Mouse (Mus musculus) right cerebral cortex, postnatal 10 days (tissue): ENCODE measurements around the gene Zfp119b.
"Not testable (repeated sequence)": the region's sequence is repeated elsewhere in the genome, so short reads cannot be mapped to it uniquely, and the experiment has no call there.

Experiments used
- DNase-seq, 2 experiments: peaks; one replicate each; pipeline ENCODE4 v3.0.0; 2021; ENCODE audit warnings: low spot score in 2 of 2

Zfp119b gene

DNA sequence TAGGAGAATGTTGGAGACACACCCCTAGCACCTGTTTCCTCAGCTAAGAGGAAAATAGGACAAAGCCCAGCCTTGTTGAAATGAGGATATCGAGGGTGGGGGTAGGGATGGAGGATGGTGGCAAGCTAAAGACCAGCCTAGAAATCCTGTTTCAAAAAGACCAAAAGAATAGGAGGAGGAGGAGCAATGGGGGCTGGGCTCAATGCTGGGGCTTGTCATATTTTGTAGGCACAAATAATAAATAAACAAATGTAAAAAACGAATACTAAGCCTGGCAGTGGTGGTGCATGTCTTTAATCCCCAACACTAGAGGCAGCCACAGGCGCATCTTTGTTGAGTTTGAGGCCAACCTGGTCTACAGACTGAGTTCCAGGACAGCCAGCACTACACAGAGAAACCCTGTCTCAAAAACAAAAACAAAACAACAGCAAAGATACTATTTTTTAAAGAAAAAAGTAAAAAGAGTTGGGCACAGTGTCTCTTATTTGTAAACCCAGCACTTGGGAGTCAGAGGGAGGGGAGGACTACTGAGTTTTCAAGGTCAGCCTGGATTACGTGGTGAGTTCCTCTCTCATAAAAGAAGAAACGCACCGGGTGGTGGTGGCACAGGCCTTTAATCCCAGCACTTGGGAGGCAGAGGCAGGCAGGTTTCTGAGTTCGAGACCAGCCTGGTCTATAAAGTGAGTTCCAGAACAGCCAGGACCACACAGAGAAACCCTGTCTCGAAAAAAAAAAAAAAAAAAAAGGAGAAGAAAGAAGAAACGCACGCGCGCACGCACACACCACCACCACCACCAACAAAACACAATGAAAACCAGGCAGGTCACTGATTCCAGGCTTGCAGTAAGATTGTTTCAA, 8.7 kb upstream of the Zfp119b start:
- peak in 1 of 2 experiments; percentile 40 for DNase-seq

DNA sequence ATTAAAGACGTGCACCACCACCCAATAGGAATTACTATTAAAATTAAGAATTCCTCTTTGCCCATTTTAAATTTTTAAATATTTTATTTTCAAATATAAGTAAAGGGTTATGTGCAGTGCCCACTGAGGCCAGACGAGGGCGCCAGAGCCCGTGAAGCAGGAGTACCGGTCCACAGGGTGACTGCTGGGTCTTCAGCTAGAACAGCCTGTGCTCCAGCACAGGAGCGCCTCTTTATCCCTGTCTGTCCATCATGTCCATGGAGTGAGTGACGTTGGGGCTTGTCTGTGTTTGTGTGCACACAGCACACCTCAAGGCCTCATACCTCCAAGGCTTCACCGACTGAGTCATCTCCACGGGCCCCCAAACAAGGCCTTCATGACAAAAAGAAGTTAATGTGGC, 7.9 kb upstream of the Zfp119b start:
- peak; percentile 74 to 82 for DNase-seq

- DNase-seq, result no peak
These were observed 7.3 kb upstream of the Zfp119b start for GRCm38 (mm10) chr17:55956591-55956990.

- peak; percentile 92 for DNase-seq
These were observed 6.8 kb upstream of the Zfp119b start for GRCm38 (mm10) chr17:55956129-55956528.

- DNase-seq, result no peak
These were observed 4.9 kb upstream of the Zfp119b start for GRCm38 (mm10) chr17:55954229-55954628.

GRCm38 (mm10) chr17:55953751-55954150, 4.5 kb upstream of the Zfp119b start:
- peak in 1 of 2 experiments; percentile 9 for DNase-seq

- peak in 1 of 2 experiments; percentile 29 for DNase-seq
These were observed 3.2 kb upstream of the Zfp119b start, which contains the start of gene Ebi3 for GRCm38 (mm10) chr17:55952447-55953027. TSS of gene Ebi3 (plus strand) at chr17:55952640.

GRCm38 (mm10) chr17:55952041-55952440, 2.7 kb upstream of the Zfp119b start:
- DNase-seq, result no peak

DNA sequence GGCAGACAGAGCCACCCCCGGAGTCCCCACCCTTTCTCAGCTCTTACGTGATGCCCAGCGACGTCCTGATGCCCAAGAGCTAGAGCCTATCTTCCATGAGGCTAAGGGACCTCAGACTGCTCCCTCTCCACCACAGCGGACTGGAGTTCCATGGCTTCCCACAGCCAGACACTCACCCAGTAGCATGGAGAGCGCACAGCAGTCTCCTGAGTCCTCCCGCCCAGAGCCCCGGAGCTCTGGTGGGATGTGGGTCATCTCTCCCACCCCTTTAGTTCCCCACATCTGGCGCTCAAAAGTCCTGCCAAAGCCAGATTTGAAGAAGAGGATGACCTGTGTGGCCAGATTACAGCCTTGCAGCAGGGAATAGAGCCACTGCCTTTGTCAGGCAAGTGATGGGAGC, 1.3 kb upstream of the Zfp119b start:
- DNase-seq, result no peak

- DNase-seq, result no peak
These were observed 653 bp downstream of the Zfp119b start for GRCm38 (mm10) chr17:55948647-55949046.

- DNase-seq, result peak in 1 of 2 experiments; percentile 34
These were observed 3.6 kb downstream of the Zfp119b start for GRCm38 (mm10) chr17:55945696-55946095.

DNA sequence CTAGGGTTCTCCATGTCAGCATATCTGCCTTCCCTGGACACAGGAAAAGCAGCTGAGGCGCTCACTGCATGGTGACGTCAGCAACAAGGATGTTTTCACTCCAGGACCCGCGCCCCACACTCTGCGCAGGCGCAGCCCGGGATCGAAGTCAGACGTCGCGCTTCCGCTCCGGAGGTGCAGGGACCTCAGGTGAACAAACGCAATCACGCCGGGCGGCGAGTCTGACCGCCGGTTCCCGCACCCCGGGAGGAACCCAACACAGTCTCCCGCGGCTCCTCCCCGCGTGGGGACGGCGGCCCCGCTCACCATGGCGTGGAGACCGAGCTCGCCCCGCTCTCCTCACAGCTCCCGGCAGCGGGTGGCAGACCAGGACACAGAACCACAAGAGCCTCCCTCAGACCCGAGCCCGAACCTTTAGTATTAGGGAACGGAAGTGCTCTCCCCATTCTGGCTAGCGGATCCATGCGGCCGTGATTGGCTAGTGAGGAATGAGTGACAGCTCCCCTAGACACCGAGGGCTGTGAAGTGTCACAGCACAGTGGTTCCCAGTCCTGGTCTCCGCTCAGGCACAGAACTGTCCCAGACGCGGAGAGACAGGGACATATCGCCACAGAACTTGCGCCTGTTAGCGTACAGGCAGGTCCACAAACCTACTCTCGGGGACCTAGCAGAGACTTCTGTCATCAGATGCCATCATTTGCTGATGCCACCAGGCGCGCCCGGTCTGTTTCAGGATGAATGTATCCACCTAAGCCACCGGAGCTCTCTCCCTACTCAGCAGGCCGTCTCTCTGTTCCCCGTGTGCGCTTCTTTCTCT, 4.2 kb downstream of the Zfp119b start:
- peak; percentile 97 to 98 for DNase-seq

- not testable (repeated sequence) for DNase-seq
These were observed 4.9 kb downstream of the Zfp119b start for GRCm38 (mm10) chr17:55944387-55944865.

DNA sequence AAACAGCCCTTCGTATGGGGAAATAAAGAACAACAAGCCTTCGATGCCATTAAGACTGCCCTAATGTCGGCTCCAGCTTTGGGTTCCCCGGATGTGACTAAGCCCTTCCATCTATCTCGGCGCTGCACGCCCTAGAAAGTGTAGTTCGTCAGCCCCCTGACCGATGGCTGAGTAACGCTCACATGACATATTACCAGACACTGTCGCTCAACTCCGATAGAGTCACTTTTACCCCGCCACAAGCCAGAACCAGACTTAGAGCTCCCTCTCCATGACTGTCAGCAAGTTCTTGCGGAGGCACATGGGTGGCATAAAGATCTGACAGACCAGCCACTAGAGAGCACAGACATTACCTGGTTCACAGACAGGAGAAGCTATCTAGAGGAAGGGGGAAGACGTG, 16.1 kb downstream of the Zfp119b start:
- DNase-seq, result no peak

DNA sequence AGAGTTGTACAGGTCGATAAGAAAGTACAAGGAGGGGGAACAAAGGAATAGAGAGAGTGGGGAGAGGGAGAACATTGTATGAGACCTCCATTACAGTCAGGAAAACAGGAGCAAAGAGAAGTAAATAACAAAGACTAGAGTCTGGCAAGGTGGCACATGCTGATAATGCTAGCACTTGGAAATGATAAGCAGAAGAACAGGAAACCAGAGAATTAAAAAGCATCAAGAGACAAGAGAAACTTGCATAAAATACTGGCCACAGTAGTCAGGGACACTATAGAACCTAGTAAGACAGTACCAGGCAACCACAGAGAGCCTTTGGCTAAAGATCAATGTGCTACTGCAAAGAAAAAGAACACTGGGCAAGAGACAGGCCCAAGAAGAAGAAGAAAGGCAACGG, 16.7 kb downstream of the Zfp119b start:
- no peak for DNase-seq

DNA sequence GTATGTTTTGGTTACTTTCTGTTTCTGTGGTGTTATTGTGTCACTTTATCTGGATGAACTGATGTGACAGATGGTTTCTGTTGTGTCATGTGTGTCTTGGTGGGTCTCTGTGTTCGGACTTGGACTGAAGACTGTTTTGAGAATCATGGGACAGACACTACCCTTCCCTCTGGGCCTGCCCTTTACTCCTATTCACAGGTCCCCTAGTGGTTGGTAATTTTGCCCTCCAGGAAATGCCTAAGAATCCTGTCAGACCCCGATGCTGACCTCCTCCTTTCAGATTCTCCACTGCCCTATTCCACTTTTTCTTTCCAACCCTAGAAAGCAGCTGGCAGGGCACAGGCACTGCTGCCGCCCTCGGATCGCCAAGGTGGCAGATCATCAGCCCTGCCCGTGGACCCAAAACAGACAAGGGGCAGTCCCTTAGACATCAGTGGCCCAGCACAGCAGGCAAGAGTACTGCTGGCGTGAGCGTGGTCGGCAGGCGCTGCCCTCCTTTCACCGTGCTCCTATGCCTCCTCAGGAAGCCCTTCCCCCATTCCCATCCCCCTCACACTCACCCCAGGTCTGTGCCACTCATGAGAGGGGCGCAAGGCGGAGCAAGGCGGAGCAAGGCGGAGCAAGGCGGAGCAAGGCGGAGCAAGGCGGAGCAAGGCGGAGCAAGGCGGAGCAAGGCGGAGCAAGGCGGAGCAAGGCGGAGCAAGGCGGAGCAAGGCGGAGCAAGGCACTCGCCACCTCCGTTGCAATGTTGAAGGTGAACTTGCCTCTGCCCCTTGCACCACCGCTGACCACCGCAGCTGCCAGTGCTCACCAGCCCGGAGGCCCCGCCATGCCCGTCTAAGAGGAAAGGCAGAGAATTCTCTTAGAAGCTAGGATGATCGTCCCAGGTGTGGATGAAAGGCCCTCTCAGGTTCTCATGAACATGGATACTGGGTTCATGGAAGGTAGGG, 17.5 kb downstream of the Zfp119b start:
- DNase-seq, result peak; percentile 81 to 85

DNA sequence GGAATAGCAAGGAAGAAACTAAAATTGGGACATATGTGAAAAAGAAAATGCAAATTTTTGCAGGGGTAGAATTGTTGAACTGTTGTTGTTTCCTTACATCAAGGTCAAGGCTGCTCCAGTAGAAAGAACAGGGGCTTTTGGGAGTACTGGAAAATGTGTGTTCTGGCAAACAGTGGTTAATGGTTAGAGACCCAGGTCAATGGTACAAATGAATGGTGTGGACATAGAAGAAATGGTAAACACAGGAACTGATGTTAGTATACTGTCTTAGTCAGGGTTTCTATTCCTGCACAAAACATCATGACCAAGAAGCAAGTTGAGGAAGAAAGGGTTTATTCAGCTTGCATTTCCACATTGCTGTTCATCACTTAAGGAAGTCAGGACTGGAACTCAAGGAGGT, 42.6 kb downstream of the Zfp119b start:
- no peak for DNase-seq

DNA sequence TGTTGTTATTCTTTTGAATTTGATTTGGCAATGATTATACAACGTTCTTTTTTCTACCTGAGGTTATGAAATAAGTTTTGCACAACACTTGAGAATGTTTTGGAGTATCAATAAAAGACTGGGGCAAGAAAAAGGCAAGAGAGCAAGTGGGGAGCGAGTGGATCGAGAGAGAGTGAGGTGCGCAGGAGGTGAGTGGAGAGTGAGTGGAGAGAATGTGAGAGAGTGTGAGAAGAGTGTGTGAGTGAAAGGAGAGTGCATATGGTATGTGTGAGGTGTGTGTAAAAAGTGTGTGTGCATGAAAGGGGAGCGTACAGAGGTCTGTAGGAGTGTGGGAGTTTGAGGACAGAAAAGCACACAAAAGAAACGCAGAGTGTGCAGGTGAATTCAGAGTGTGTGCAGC, 45.2 kb downstream of the Zfp119b start:
- no peak for DNase-seq

DNA sequence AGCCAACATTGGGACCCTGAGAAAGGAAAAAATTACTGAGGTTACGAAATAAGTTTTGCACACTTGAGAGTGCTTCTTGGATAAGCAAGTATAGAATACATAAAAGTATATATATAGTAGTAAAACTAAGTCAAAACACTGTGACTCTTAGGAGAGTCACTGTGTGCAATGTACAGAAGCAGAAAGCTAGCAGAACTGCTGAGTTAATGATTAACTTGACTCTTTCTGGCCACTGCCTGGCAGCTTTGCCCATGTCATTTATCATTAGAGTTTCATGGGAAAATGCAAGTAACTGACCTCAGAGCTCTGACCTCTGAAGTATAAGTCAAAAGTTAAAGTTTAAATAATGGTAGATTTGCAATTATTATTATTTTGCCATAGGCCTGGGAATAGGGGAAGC, 45.6 kb downstream of the Zfp119b start:
- no peak for DNase-seq

- no peak for DNase-seq
These were observed 46.2 kb downstream of the Zfp119b start for GRCm38 (mm10) chr17:55903087-55903486.

GRCm38 (mm10) chr17:55892406-55892955, 56.8 kb downstream of the Zfp119b start:
- peak in 1 of 2 experiments; percentile 41 for DNase-seq
